Mouse (Mus musculus): ENCODE results near the gene Iqce.

DNA sequence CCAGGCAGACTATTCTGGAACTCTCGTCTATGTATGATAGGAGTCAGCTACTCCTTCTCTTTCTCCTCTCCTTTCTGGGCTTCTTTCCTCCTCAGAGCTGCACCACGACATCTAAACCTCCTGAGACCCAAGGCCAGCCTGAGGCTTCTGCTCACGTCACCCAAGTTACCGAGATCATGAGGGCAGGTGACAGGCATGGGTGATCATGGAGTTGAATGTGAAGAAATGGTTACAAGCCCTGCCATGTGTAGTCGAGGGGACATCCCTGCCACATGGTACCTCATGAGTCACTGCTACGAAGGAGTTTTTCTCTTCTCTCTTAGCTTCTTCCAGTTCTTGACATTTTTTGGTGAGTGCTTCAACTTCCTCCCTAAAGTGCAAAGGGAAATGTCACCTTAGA is 25.0 kb downstream of the Iqce start:
- TF ChIP-seq CTCF (conservative IDR thresholded peaks at IDR 0.05; ENCODE audit: insufficient read depth, insufficient read length, low read depth, low read length) (no peak), POLR2A (IDR thresholded peaks at IDR 0.05; ENCODE audit: low read depth, low read length) (no peak)
